Mouse (Mus musculus): ENCODE data around the gene Ppl. TPM values are rescaled to one million over a fixed set of nuclear protein-coding genes. Genes with fewer than 3 reads are reported as not detected.

Ppl gene
- 0.13 TPM in 2 replicates for polyA plus RNA-seq (2015; fragmentation: Nextera tagmentation; extraction: Ambion mirVana)

- H3K36me3 ChIP-seq (ENCODE audit: poor library complexity, severe bottlenecking): no peaks in the 10 kb centered on the region
- under 1% methylated on average over 29 of the region's 39 CpGs for WGBS
- ATAC-seq: no peak
- H3K4me2 ChIP-seq: peak within 1 kb of the TSS; percentile 53
- H3K4me3 ChIP-seq: peak within 1 kb of the TSS; percentile 31
- H3K4me1 ChIP-seq: peaks cover 13% of the 10 kb centered on the region
- H3K27me3 ChIP-seq: peaks cover 74% of the 10 kb centered on the region
- H3K9ac ChIP-seq: no peak within 1 kb of the TSS
- H3K27ac ChIP-seq: no peak within 1 kb of the TSS
- no peaks in the 10 kb centered on the region for H3K9me3 ChIP-seq (replicated peaks)
These were observed at the start of gene Ppl for GRCm38 (mm10) chr16:5132401-5132801. TSS of gene Ppl (minus strand) at chr16:5132421.

- no peak overlapping the region for H3K27ac ChIP-seq
- WGBS: 92% methylated on average over 6 of the region's 6 CpGs
- no peaks in the 10 kb centered on the region for H3K9me3 ChIP-seq (replicated peaks)
- no peak overlapping the region for H3K9ac ChIP-seq
- no peaks in the 10 kb centered on the region for H3K4me1 ChIP-seq
- no peak overlapping the region for H3K4me3 ChIP-seq
- H3K36me3 ChIP-seq (ENCODE audit: poor library complexity, severe bottlenecking): no peaks in the 10 kb centered on the region
- H3K27me3 ChIP-seq: no peaks in the 10 kb centered on the region
- H3K4me2 ChIP-seq: no peak overlapping the region
- no peak for ATAC-seq
These were observed 40.4 kb upstream of the Ppl start for GRCm38 (mm10) chr16:5172636-5173035.

GRCm38 (mm10) chr16:5168829-5169228 is 36.6 kb upstream of the Ppl start:
- no peak for ATAC-seq
- Histone ChIP-seq H3K27ac (no peak overlapping the region), H3K9ac (no peak overlapping the region), H3K9me3 (replicated peaks) (no peaks in the 10 kb centered on the region), H3K27me3 (no peaks in the 10 kb centered on the region), H3K4me3 (no peak overlapping the region), H3K36me3 (ENCODE audit: poor library complexity, severe bottlenecking) (no peaks in the 10 kb centered on the region), H3K4me1 (no peaks in the 10 kb centered on the region), H3K4me2 (no peak overlapping the region)
- WGBS: 76% methylated on average over 5 of the region's 5 CpGs

- Histone ChIP-seq H3K27ac (no peak overlapping the region), H3K4me2 (no peak overlapping the region), H3K36me3 (ENCODE audit: poor library complexity, severe bottlenecking) (no peaks in the 10 kb centered on the region), H3K27me3 (no peaks in the 10 kb centered on the region), H3K4me1 (no peaks in the 10 kb centered on the region), H3K9ac (no peak overlapping the region), H3K4me3 (no peak overlapping the region), H3K9me3 (replicated peaks) (no peaks in the 10 kb centered on the region)
- WGBS: 78% methylated on average over 2 of the region's 2 CpGs
- ATAC-seq: no peak
These were observed 35.8 kb upstream of the Ppl start for GRCm38 (mm10) chr16:5168038-5168437.

DNA sequence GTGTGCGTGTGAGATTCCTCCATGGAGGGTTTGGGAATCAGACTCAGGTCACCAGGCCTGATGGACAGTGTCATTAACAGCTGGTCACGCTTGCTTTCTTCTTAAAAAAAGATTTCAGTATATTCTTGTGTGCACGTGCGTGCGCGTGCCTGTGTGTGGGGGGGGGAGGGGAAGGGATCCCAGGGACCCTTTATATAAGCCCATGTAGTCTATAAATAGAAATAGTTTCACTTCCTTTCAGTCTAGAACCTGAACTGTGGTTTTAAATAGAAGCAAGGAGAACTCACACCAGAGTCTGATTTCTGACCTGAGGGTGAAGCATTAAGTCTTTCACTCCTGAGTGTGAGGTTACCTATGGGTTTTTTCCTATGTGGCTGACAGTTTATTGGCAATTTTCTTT is 32.1 kb upstream of the Ppl start:
- Histone ChIP-seq H3K9me3 (replicated peaks) (no peaks in the 10 kb centered on the region), H3K4me1 (no peaks in the 10 kb centered on the region), H3K36me3 (ENCODE audit: poor library complexity, severe bottlenecking) (no peaks in the 10 kb centered on the region), H3K27ac (no peak overlapping the region), H3K27me3 (no peaks in the 10 kb centered on the region), H3K9ac (no peak overlapping the region), H3K4me2 (no peak overlapping the region), H3K4me3 (no peak overlapping the region)
- 91% methylated on average over 6 of the region's 6 CpGs for WGBS
- no peak for ATAC-seq

DNA sequence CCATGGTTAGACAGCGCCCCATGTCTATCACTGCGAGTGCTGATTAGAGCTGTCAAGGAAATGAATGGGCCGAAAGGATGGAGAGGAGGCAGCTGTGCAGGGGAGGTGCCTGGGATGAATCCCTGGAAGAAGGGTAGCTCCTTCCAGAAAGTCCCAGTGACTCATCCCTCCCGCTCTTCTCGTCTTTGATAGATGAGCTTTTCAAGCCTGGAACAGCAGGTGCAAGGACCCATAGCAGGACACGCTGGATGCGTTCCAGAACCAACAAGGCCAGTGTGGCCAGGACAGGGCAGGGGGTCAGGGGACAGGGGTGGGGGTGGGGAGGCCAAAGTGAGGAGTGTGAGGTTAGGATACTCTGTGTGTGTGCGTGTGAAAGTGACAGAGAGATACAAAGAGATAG is 27.0 kb upstream of the Ppl start:
- no peak overlapping the region for H3K27ac ChIP-seq
- H3K9ac ChIP-seq: no peak overlapping the region
- H3K9me3 ChIP-seq (replicated peaks): no peaks in the 10 kb centered on the region
- no peaks in the 10 kb centered on the region for H3K4me1 ChIP-seq
- WGBS: 87% methylated on average over 8 of the region's 8 CpGs
- H3K4me2 ChIP-seq: no peak overlapping the region
- 0 out of 2 replicates have a peak, but pooled peaks cover 6% of the 10 kb centered on the region for H3K27me3 ChIP-seq
- H3K36me3 ChIP-seq (ENCODE audit: poor library complexity, severe bottlenecking): no peaks in the 10 kb centered on the region
- ATAC-seq: no peak
- H3K4me3 ChIP-seq: no peak overlapping the region

- 79% methylated on average over 3 of the region's 3 CpGs for WGBS
- H3K4me1 ChIP-seq: peaks cover 10% of the 10 kb centered on the region
- ATAC-seq: no peak
- H3K4me2 ChIP-seq: no peak overlapping the region
- no peak overlapping the region for H3K27ac ChIP-seq
- 0 out of 2 replicates have a peak, but pooled peaks cover 6% of the 10 kb centered on the region for H3K27me3 ChIP-seq
- no peak overlapping the region for H3K9ac ChIP-seq
- H3K4me3 ChIP-seq: no peak overlapping the region
- no peaks in the 10 kb centered on the region for H3K9me3 ChIP-seq (replicated peaks)
- H3K36me3 ChIP-seq (ENCODE audit: poor library complexity, severe bottlenecking): no peaks in the 10 kb centered on the region
These were observed 24.9 kb upstream of the Ppl start for GRCm38 (mm10) chr16:5157113-5157512.

DNA sequence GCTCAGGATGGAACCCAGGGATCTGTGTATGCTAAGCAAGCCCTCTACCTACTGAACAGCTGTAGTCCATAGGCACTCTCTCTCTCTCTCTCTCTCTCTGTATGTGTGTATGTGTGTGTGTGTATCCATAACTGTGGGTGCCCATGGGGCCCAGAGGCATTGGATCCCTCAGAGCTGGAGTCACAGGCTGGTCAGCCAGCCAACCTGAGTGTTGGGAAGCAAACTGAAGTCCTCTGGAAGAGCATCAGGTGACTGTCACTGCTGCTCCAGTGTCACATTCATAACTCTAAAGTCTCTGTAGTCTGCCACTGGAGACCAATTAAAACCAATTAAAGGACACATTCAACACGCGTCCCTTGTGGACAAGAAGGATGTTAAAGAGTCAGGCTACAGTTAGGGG is 24.3 kb upstream of the Ppl start:
- WGBS: 54% methylated on average over 2 of the region's 2 CpGs

DNA sequence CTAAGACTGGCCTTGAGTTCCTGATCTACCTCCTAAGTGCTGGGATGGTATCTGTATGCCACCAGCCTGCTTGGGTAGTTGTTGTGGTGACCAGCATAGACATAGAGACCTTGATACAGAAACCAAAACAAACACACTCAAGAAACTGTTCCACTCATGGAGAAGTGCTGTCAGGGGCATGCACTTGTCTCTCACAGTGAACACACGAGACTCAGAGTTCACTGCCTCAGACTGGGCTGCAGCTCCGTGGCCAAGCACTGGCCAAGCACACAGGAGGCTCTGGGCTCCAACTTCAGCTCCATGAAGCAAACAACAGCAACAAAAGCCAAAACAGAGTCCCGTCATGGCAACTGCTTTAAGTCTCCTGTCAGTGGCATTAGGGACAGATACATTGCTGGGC is 22.8 kb upstream of the Ppl start:
- no peak for ATAC-seq
- H3K27ac ChIP-seq: no peak overlapping the region
- H3K27me3 ChIP-seq: peaks cover 6% of the 10 kb centered on the region; the same call in 1 of the 2 replicates
- H3K36me3 ChIP-seq (ENCODE audit: poor library complexity, severe bottlenecking): no peaks in the 10 kb centered on the region
- H3K4me2 ChIP-seq: no peak overlapping the region
- H3K4me3 ChIP-seq: no peak overlapping the region
- no peak overlapping the region for H3K9ac ChIP-seq
- 57% methylated on average over 3 of the region's 3 CpGs for WGBS
- peaks cover 10% of the 10 kb centered on the region for H3K4me1 ChIP-seq
- H3K9me3 ChIP-seq (replicated peaks): no peaks in the 10 kb centered on the region

More for the DNA sequence above, 24.3 kb upstream of the Ppl start:
- ATAC-seq: no peak
- H3K4me3 ChIP-seq: no peak overlapping the region
- no peaks in the 10 kb centered on the region for H3K9me3 ChIP-seq (replicated peaks)
- no peak overlapping the region for H3K27ac ChIP-seq
- 0 out of 2 replicates have a peak, but pooled peaks cover 6% of the 10 kb centered on the region for H3K27me3 ChIP-seq
- H3K9ac ChIP-seq: no peak overlapping the region
- H3K36me3 ChIP-seq (ENCODE audit: poor library complexity, severe bottlenecking): no peaks in the 10 kb centered on the region
- H3K4me2 ChIP-seq: no peak overlapping the region
- peaks cover 10% of the 10 kb centered on the region for H3K4me1 ChIP-seq

DNA sequence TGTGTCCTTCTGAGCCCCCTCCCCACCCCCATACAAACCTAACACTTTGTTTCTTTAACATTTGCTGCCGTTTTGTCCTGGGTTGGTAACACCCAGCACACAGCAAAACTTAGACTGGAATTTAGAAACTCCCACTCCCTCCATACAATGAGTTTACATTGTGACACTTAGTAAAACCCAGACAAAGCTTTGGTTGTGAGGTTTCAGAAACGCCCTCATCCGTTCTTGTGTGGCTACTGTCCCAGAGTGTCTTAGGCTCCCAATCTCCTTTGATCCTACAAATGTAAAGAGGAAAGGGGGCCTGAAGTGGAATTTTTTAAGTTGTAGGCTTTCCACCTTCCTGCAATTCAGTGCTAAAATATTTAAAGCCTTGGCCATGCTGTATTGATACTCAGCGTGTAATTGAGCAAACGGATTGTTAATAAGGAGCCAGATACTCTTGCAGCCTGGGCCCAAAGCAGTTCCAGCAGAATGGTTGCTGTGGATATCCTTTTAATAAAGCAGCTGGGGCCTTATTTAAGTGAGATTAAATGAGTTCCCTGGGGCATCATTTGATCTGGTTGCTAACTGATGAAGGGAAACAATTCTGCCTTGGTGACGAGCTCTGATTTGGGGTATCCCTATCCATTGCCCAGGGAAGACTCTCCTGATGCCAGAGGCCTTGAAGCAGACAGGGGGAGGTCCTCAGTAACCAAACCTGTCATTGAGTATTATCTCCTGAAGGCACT is 21.2 kb upstream of the Ppl start:
- no peak overlapping the region for H3K27ac ChIP-seq
- no peak for ATAC-seq
- WGBS: 18% methylated on average over 6 of the region's 6 CpGs

GRCm38 (mm10) chr16:5150544-5150943 is 18.3 kb upstream of the Ppl start:
- H3K4me3 ChIP-seq: no peak overlapping the region
- H3K27ac ChIP-seq: no peak overlapping the region
- H3K36me3 ChIP-seq (ENCODE audit: poor library complexity, severe bottlenecking): no peaks in the 10 kb centered on the region
- H3K4me2 ChIP-seq: no peak overlapping the region
- H3K9me3 ChIP-seq (replicated peaks): no peaks in the 10 kb centered on the region
- no peak overlapping the region for H3K9ac ChIP-seq
- H3K27me3 ChIP-seq: peaks cover 32% of the 10 kb centered on the region
- H3K4me1 ChIP-seq: peaks cover 23% of the 10 kb centered on the region
- WGBS: 64% methylated on average over 10 of the region's 10 CpGs
- ATAC-seq: no peak

More for the DNA sequence above, 21.2 kb upstream of the Ppl start:
- Histone ChIP-seq H3K9me3 (replicated peaks) (no peaks in the 10 kb centered on the region), H3K4me3 (no peak overlapping the region), H3K27me3 (peaks cover 11% of the 10 kb centered on the region), H3K36me3 (ENCODE audit: poor library complexity, severe bottlenecking) (no peaks in the 10 kb centered on the region), H3K4me1 (peaks cover 10% of the 10 kb centered on the region), H3K9ac (no peak overlapping the region), H3K4me2 (no peak overlapping the region)

DNA sequence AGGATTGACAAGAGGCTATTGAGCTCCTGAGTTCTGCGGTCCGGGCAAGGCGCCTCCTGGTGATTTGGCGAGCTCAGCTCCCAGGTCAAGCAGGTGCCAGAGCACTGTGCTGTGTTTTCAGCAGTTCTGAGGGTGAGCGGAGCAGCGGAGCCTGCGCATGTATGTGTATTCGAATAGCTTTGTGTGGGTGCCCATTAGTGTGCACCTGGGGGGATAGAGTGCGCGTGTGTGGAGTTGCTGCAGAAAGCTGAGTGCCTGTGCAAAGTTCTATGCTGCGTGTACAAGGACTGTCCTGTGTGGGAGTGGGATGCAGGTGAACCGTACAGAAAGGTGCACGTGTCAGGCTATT is 14.8 kb upstream of the Ppl start, which contains the start of gene Sec14l5:
Gene Sec14l5, plus strand, starts transcription at position 73 of the 349 bp plus-strand sequence.
- Histone ChIP-seq H3K4me3 (peak within 1 kb of the TSS; percentile 36), H3K9me3 (replicated peaks) (no peaks in the 10 kb centered on the region)

More for the DNA sequence above, 14.8 kb upstream of the Ppl start, which contains the start of gene Sec14l5:
- H3K4me1 ChIP-seq: peaks cover 13% of the 10 kb centered on the region
- peak within 1 kb of the TSS; percentile 50 for H3K9ac ChIP-seq
- H3K36me3 ChIP-seq (ENCODE audit: poor library complexity, severe bottlenecking): no peaks in the 10 kb centered on the region
- no peak within 1 kb of the TSS for H3K27ac ChIP-seq
- peak within 1 kb of the TSS; percentile 65 for H3K4me2 ChIP-seq
- H3K27me3 ChIP-seq: peaks cover 26% of the 10 kb centered on the region
- ATAC-seq: peak; percentile 37
- WGBS: 14% methylated on average over 13 of the region's 13 CpGs

Data from forebrain, embryonic 13.5 days (tissue).